Mouse (Mus musculus): ENCODE data around the gene Supt5. TPM values are rescaled to one million over a fixed set of nuclear protein-coding genes. Genes with fewer than 3 reads are reported as not detected.

Supt5 gene
- polyA plus RNA-seq, 1 experiment, result 86.8 TPM

GRCm38 (mm10) chr7:28378769-28379651, 40.5 kb upstream of the Supt5 start:
- peaks cover 31% of the 10 kb centered on the region for H3K4me1 ChIP-seq (ENCODE audit: control insufficient read depth, insufficient read depth, low read length)
- peak; percentile 97 for DNase-seq
- H3K36me3 ChIP-seq (ENCODE audit: control insufficient read depth, insufficient read depth, low read length), result peaks cover 8% of the 10 kb centered on the region
- H3K27me3 ChIP-seq (replicated peaks; ENCODE audit: control insufficient read depth, insufficient read depth, low read length), result no peaks in the 10 kb centered on the region
- WGBS, result under 1% methylated on average over 52 of the region's 53 CpGs
- TF ChIP-seq CTCF (conservative IDR thresholded peaks at IDR 0.05; ENCODE audit: insufficient read depth, insufficient read length, low read depth, low read length) (no peak), POLR2A (IDR thresholded peaks at IDR 0.05; ENCODE audit: low read depth, low read length) (peak; percentile 99)
- H3K27ac ChIP-seq (ENCODE audit: insufficient read depth, low read depth, low read length), result peak overlapping the region; percentile 98
- H3K4me3 ChIP-seq (ENCODE audit: insufficient read depth, low read depth, low read length), result peak overlapping the region; percentile 85

GRCm38 (mm10) chr7:28378066-28378690, 39.6 kb upstream of the Supt5 start:
- Histone ChIP-seq H3K4me3 (ENCODE audit: insufficient read depth, low read depth, low read length) (peak overlapping the region; percentile 85), H3K4me1 (ENCODE audit: control insufficient read depth, insufficient read depth, low read length) (peaks cover 27% of the 10 kb centered on the region), H3K27ac (ENCODE audit: insufficient read depth, low read depth, low read length) (peak overlapping the region; percentile 98), H3K27me3 (replicated peaks; ENCODE audit: control insufficient read depth, insufficient read depth, low read length) (no peaks in the 10 kb centered on the region), H3K36me3 (ENCODE audit: control insufficient read depth, insufficient read depth, low read length) (peaks cover 8% of the 10 kb centered on the region)
- DNase-seq, result peak; percentile 91
- TF ChIP-seq POLR2A (IDR thresholded peaks at IDR 0.05; ENCODE audit: low read depth, low read length) (peak; percentile 39), CTCF (conservative IDR thresholded peaks at IDR 0.05; ENCODE audit: insufficient read depth, insufficient read length, low read depth, low read length) (no peak)
- 1% methylated on average over 32 of the region's 32 CpGs for WGBS

GRCm38 (mm10) chr7:28377190-28378065, 38.9 kb upstream of the Supt5 start:
- no peaks in the 10 kb centered on the region for H3K27me3 ChIP-seq (replicated peaks; ENCODE audit: control insufficient read depth, insufficient read depth, low read length)
- peaks cover 21% of the 10 kb centered on the region; the same call in 1 of the 2 replicates for H3K4me1 ChIP-seq (ENCODE audit: control insufficient read depth, insufficient read depth, low read length)
- peak overlapping the region; percentile 85 for H3K4me3 ChIP-seq (ENCODE audit: insufficient read depth, low read depth, low read length)
- peak; percentile 62 for DNase-seq
- peaks cover 8% of the 10 kb centered on the region for H3K36me3 ChIP-seq (ENCODE audit: control insufficient read depth, insufficient read depth, low read length)
- 19% methylated on average over 18 of the region's 18 CpGs for WGBS
- H3K27ac ChIP-seq (ENCODE audit: insufficient read depth, low read depth, low read length), result peak overlapping the region; percentile 98
- TF ChIP-seq POLR2A (IDR thresholded peaks at IDR 0.05; ENCODE audit: low read depth, low read length) (peak; percentile 20), CTCF (conservative IDR thresholded peaks at IDR 0.05; ENCODE audit: insufficient read depth, insufficient read length, low read depth, low read length) (no peak)

GRCm38 (mm10) chr7:28376011-28376771, 37.6 kb upstream of the Supt5 start:
- Histone ChIP-seq H3K27ac (ENCODE audit: insufficient read depth, low read depth, low read length) (peak overlapping the region; percentile 99), H3K4me3 (ENCODE audit: insufficient read depth, low read depth, low read length) (peak overlapping the region; percentile 28), H3K4me1 (ENCODE audit: control insufficient read depth, insufficient read depth, low read length) (peaks cover 14% of the 10 kb centered on the region; the same call in 1 of the 2 replicates), H3K27me3 (replicated peaks; ENCODE audit: control insufficient read depth, insufficient read depth, low read length) (no peaks in the 10 kb centered on the region), H3K36me3 (ENCODE audit: control insufficient read depth, insufficient read depth, low read length) (peaks cover 8% of the 10 kb centered on the region)
- TF ChIP-seq POLR2A (IDR thresholded peaks at IDR 0.05; ENCODE audit: low read depth, low read length) (peak; percentile 88), CTCF (conservative IDR thresholded peaks at IDR 0.05; ENCODE audit: insufficient read depth, insufficient read length, low read depth, low read length) (0 out of 2 replicates have a peak, but pooled peaks have one; percentile 11)
- under 1% methylated on average over 30 of the region's 30 CpGs for WGBS
- DNase-seq, result peak; percentile 97

- H3K27ac ChIP-seq (ENCODE audit: insufficient read depth, low read depth, low read length), result peak overlapping the region; percentile 100
- no peaks in the 10 kb centered on the region for H3K27me3 ChIP-seq (replicated peaks; ENCODE audit: control insufficient read depth, insufficient read depth, low read length)
- H3K36me3 ChIP-seq (ENCODE audit: control insufficient read depth, insufficient read depth, low read length), result peaks cover 8% of the 10 kb centered on the region
- H3K4me1 ChIP-seq (ENCODE audit: control insufficient read depth, insufficient read depth, low read length), result peaks cover 9% of the 10 kb centered on the region; the same call in 1 of the 2 replicates
- peak; percentile 95 for DNase-seq
- WGBS, result under 1% methylated on average over 35 of the region's 36 CpGs
- TF ChIP-seq POLR2A (IDR thresholded peaks at IDR 0.05; ENCODE audit: low read depth, low read length) (peak; percentile 69), CTCF (conservative IDR thresholded peaks at IDR 0.05; ENCODE audit: insufficient read depth, insufficient read length, low read depth, low read length) (no peak)
- peak overlapping the region; percentile 28 for H3K4me3 ChIP-seq (ENCODE audit: insufficient read depth, low read depth, low read length)
Observed at GRCm38 (mm10) chr7:28375176-28375921, 36.8 kb upstream of the Supt5 start.

Measured in kidney, adult 2 months (tissue).